In the genomic region with DNA sequence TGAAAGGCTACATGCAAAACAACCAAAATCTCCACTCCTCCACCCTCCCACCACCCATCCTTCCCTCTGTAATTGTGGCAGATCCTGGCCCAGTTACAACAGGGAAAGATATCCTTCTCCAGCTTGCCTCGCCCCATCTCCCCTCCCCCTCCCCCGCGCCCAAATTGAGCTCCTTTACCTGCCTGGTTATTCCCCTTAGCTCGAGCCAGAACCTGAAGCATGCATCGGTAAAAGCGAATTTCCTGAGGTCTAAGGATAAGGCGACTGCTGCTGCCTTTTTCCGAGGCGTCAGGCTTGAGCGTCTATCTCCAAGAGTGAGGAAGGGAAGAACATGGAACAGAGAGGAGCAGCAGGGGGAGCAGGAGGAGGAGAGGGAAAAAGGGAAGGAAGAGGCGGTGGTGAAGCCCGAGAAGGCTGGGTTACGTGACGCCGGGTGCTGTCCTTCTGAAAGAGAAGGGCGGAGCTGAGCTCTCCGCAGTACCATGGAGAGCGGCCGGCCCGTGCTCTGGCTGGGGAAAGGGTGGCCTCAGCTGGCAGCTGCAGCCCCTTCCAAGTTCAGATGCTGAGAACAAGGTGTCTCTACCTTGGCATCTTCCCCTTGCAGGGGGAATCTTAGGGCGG, we compare ENCODE assay signal across 9 mouse cellular contexts. TPM values are rescaled to one million over a fixed set of nuclear protein-coding genes. Genes with fewer than 3 reads are reported as not detected.
DNase-seq lines count a peak whose midpoint lies in the region; ATAC-seq and TF ChIP-seq lines count a peak whose summit lies in the region.
"Had no signal": no experiment of that assay in that cellular context is flagged by ENCODE, and none has a peak within 500 bp of the region (broad histone marks: within the 10 kb centered on the region; RNA-seq: fewer than 3 reads in every experiment).

No protein-coding gene starts in this region.

- no peaks in the 10 kb centered on the region for H3K79me2 ChIP-seq in liver, adult 2 months (ENCODE audit: control insufficient read depth, insufficient read depth, low read length)

- intact Hi-C loops in gastrocnemius, postnatal 14 days (cut with DNase I; ENCODE audit: low total_unique reads): no loop called here
- intact Hi-C loops in gastrocnemius, adult 2 months (cut with DNase I): no loop called here

- 1% methylated on average over 21 of the region's 21 CpGs for WGBS in intestine, embryonic 16.5 days
- 3% methylated on average over 20 of the region's 21 CpGs for WGBS in liver, adult 2 months
- WGBS in neural tube, embryonic 13.5 days: 1% methylated on average over 21 of the region's 21 CpGs

- no peak for TF ChIP-seq POLR2A in liver, adult 2 months (IDR thresholded peaks at IDR 0.05; ENCODE audit: extremely low read depth, insufficient read depth, low read length)

- no peak overlapping the region for H3K9ac ChIP-seq in intestine, embryonic 16.5 days (ENCODE audit: low read depth, low read length)
- H3K9ac ChIP-seq in liver, adult 2 months (ENCODE audit: low read depth, low read length): no peak overlapping the region
- peak overlapping the region; percentile 75 for H3K9ac ChIP-seq in neural tube, embryonic 13.5 days
- H3K9ac ChIP-seq: liver, embryonic 14.5 days had no signal

- no peaks in the 10 kb centered on the region for H3K27me3 ChIP-seq in intestine, embryonic 16.5 days (replicated peaks; ENCODE audit: control insufficient read depth, insufficient read depth, low read length)
- H3K27me3 ChIP-seq in liver, adult 2 months (ENCODE audit: control insufficient read depth, insufficient read depth, low read length): no peaks in the 10 kb centered on the region
- H3K27me3 ChIP-seq in neural tube, embryonic 13.5 days: no peaks in the 10 kb centered on the region

- H3K4me2 ChIP-seq in intestine, embryonic 16.5 days (ENCODE audit: low read depth, low read length): no peak overlapping the region
- peak overlapping the region; percentile 53 for H3K4me2 ChIP-seq in neural tube, embryonic 13.5 days

- no peaks in the 10 kb centered on the region for H3K36me3 ChIP-seq in intestine, embryonic 16.5 days (ENCODE audit: control insufficient read depth, insufficient read depth, low read length)
- H3K36me3 ChIP-seq in liver, adult 2 months (ENCODE audit: control insufficient read depth, insufficient read depth, low read length): no peaks in the 10 kb centered on the region
- H3K36me3 ChIP-seq in neural tube, embryonic 13.5 days: peaks cover 16% of the 10 kb centered on the region

- H3K27ac ChIP-seq in gastrocnemius, adult 2 months: no peak overlapping the region
- no peak overlapping the region for H3K27ac ChIP-seq in intestine, embryonic 16.5 days (ENCODE audit: low read length)
- H3K27ac ChIP-seq in liver, adult 2 months (replicated peaks; ENCODE audit: insufficient read depth, low read depth, low read length): no peak overlapping the region
- peak overlapping the region; percentile 92 for H3K27ac ChIP-seq in neural tube, embryonic 13.5 days (replicated peaks)
- H3K27ac ChIP-seq: liver, embryonic 14.5 days had no signal

- H3K9me3 ChIP-seq in intestine, embryonic 16.5 days (ENCODE audit: control insufficient read depth, low read length): 0 out of 2 replicates have a peak, but pooled peaks cover 9% of the 10 kb centered on the region
- peaks cover 11% of the 10 kb centered on the region for H3K9me3 ChIP-seq in neural tube, embryonic 13.5 days

- no peaks in the 10 kb centered on the region for H3K4me1 ChIP-seq in intestine, embryonic 16.5 days (ENCODE audit: control insufficient read depth, insufficient read depth, low read length)
- H3K4me1 ChIP-seq in liver, adult 2 months (ENCODE audit: control insufficient read depth, insufficient read depth, low read length): no peaks in the 10 kb centered on the region
- H3K4me1 ChIP-seq in neural tube, embryonic 13.5 days (replicated peaks): peaks cover 18% of the 10 kb centered on the region

- peak; percentile 37 for DNase-seq in gastrocnemius, postnatal 14 days
- no peak for DNase-seq in gastrocnemius, adult 2 months
- DNase-seq in cerebellum, postnatal 14 days: peak; percentile 86 to 88
- DNase-seq in frontal cortex, postnatal 14 days (ENCODE audit: low spot score in 2 of 2): peak; percentile 77 to 80
- peak; percentile 8 for DNase-seq in liver, adult 2 months (ENCODE audit: extremely low read depth, low read depth, low spot score)
- DNase-seq in urinary bladder, postnatal 36 days (ENCODE audit: low spot score in 2 of 2): peak; percentile 41 to 56

- TF ChIP-seq CTCF in gastrocnemius, adult 2 months (IDR thresholded peaks at IDR 0.05): no peak
- 0 out of 2 replicates have a peak, but pooled peaks have one; percentile 3 for TF ChIP-seq CTCF in liver, adult 2 months (IDR thresholded peaks at IDR 0.05; ENCODE audit: low read depth, low read length)

- no peak overlapping the region for H3K4me3 ChIP-seq in gastrocnemius, adult 2 months
- peak overlapping the region; percentile 17; the same call in 1 of the 2 replicates for H3K4me3 ChIP-seq in intestine, embryonic 16.5 days (ENCODE audit: low read length)
- peak overlapping the region; percentile 27; the same call in 1 of the 2 replicates for H3K4me3 ChIP-seq in liver, adult 2 months (ENCODE audit: insufficient read depth, low read depth, low read length)
- peak overlapping the region; percentile 53 for H3K4me3 ChIP-seq in neural tube, embryonic 13.5 days

- peak; percentile 92 for ATAC-seq in intestine, embryonic 16.5 days
- peak; percentile 94 for ATAC-seq in neural tube, embryonic 13.5 days (ENCODE audit: low read depth)

RNA-seq across cellular contexts. Expression of gene Nrxn1, which starts 0.3 kb away (rescaled TPM):
- total RNA-seq in gastrocnemius, postnatal 14 days (2021): 1 to 10 TPM in 1 of 2 experiments, under 1 TPM in 1; 0.40 to 1.6 TPM
- under 1 TPM; 0.26 to 0.73 TPM for total RNA-seq in gastrocnemius, adult 2 months (2021)
- 1.6 and 2.1 TPM in 2 replicates for polyA plus RNA-seq in intestine, embryonic 16.5 days (2015; fragmentation: Nextera tagmentation; extraction: Ambion mirVana)
- total RNA-seq in liver, adult 2 months (2014; rRNA removed): 13.6 and 13.9 TPM in 2 replicates
- 2.9 and 3.1 TPM in 2 replicates for polyA plus RNA-seq in liver, adult 2 months (2012; rRNA removed)
- 175 and 185 TPM in 2 replicates for polyA plus RNA-seq in neural tube, embryonic 13.5 days (2015; fragmentation: Nextera tagmentation; extraction: Ambion mirVana)
